Mouse (Mus musculus) cerebellum, postnatal 36 days (tissue): ENCODE measurements at regions not wholly inside any gene's neighbourhood (a gene's known extent, or its start where the extent isn't known, plus 50 kb on each side); places are given as distances from the start of the nearest gene placed in this dataset.

Experiments used
- DNase-seq, 2 experiments: peaks; one replicate each; pipeline ENCODE4 v3.0.0; 2021 to 2022; ENCODE audit warnings: mixed read lengths in 2 of 2

- DNase-seq = no peak
Observed at GRCm38 (mm10) chr4:39292348-39292845, 157.7 kb upstream of the 1700009N14Rik start.

- no peak for DNase-seq
Observed at GRCm38 (mm10) chr4:39310131-39310530, 140.0 kb upstream of the 1700009N14Rik start.

GRCm38 (mm10) chr4:39344401-39345138, 105.5 kb upstream of the 1700009N14Rik start:
- DNase-seq = peak; percentile 91

GRCm38 (mm10) chr4:39345139-39345412, 105.0 kb upstream of the 1700009N14Rik start:
- DNase-seq = no peak

GRCm38 (mm10) chr4:39368159-39368558, 81.9 kb upstream of the 1700009N14Rik start:
- DNase-seq = no peak

GRCm38 (mm10) chr4:39380771-39381170, 69.3 kb upstream of the 1700009N14Rik start:
- no peak for DNase-seq

GRCm38 (mm10) chr4:39398226-39398625, 51.9 kb upstream of the 1700009N14Rik start:
- no peak for DNase-seq
